Mouse (Mus musculus) neural tube, embryonic 13.5 days (tissue): Measurements from ENCODE around the gene Fbxo5. TPM values are rescaled to one million over a fixed set of nuclear protein-coding genes. Genes with fewer than 3 reads are reported as not detected.

Experiments
- ATAC-seq: fragments of 200-750 bp; cut with Nextera tagmentation; 2 replicates; pipeline ENCODE4 v1.8.0; 2017; ENCODE audit warnings: low read depth, mild to moderate bottlenecking, moderate TSS enrichment, moderate library complexity
- H3K27ac ChIP-seq: fragments of 300-500 bp; sonication (generic); replicated peaks from 2 replicates; pipeline ENCODE4 v1.5.1; 2015; ENCODE audit warnings: moderate library complexity, mild to moderate bottlenecking, inconsistent platforms
- H3K27me3 ChIP-seq: fragments of 300-500 bp; sonication (generic); 2 replicates; pipeline ENCODE4 v1.6.1; 2015; ENCODE audit warnings: mild to moderate bottlenecking, inconsistent platforms
- H3K36me3 ChIP-seq: fragments of 300-500 bp; sonication (generic); 2 replicates; pipeline ENCODE4 v1.6.1; 2015; ENCODE audit warnings: mild to moderate bottlenecking, inconsistent platforms
- H3K4me1 ChIP-seq: fragments of 300-500 bp; sonication (generic); replicated peaks from 2 replicates; pipeline ENCODE4 v1.6.1; 2015; ENCODE audit warnings: inconsistent platforms
- H3K4me2 ChIP-seq: fragments of 300-500 bp; sonication (generic); 2 replicates; pipeline ENCODE4 v1.6.1; 2015; ENCODE audit warnings: inconsistent platforms, mild to moderate bottlenecking, moderate library complexity
- H3K4me3 ChIP-seq: fragments of 300-500 bp; sonication (generic); 2 replicates; pipeline ENCODE4 v1.5.1; 2015; ENCODE audit warnings: mild to moderate bottlenecking, inconsistent platforms
- H3K9ac ChIP-seq: fragments of 300-500 bp; sonication (generic); 2 replicates; pipeline ENCODE4 v1.6.1; 2015; ENCODE audit warnings: moderate library complexity, mild to moderate bottlenecking, inconsistent platforms
- H3K9me3 ChIP-seq: fragments of 300-500 bp; sonication (generic); 2 replicates; pipeline ENCODE4 v1.6.1; 2016; ENCODE audit warnings: inconsistent platforms
- WGBS: fragments of 180-500 bp; shearing (Covaris S2); methylation state at CpG from one replicate; pipeline ENCODE4 v1.1.7; 2015; 5-methylcytosine and 5-hydroxymethylcytosine counted together
- polyA plus RNA-seq: library from polyadenylated mRNA; unstranded; fragments of >200 nt; fragmentation: Nextera tagmentation; extraction: Ambion mirVana; gene quantifications from 2 replicates; pipeline ENCODE4 v1.2.1, GENCODE M21; 2015

The Fbxo5 gene
- polyA plus RNA-seq, 1 experiment from 2014 or later: 12.5 TPM

GRCm38 (mm10) chr10:5807683-5808082, 2.3 kb upstream of the Fbxo5 start:
- 90% methylated on average over 2 of the region's 2 CpGs for WGBS
- Histone ChIP-seq H3K27ac (no peak overlapping the region), H3K9ac (no peak overlapping the region), H3K4me1 (peaks cover 28% of the 10 kb centered on the region), H3K36me3 (peaks cover 13% of the 10 kb centered on the region), H3K4me2 (no peak overlapping the region), H3K4me3 (no peak overlapping the region), H3K27me3 (no peaks in the 10 kb centered on the region), H3K9me3 (no peaks in the 10 kb centered on the region)
- ATAC-seq: no peak

- H3K4me2 ChIP-seq: no peak overlapping the region
- ATAC-seq: no peak
- H3K9ac ChIP-seq: no peak overlapping the region
- H3K27me3 ChIP-seq: no peaks in the 10 kb centered on the region
- no peak overlapping the region for H3K27ac ChIP-seq
- peaks cover 35% of the 10 kb centered on the region for H3K4me1 ChIP-seq
- H3K36me3 ChIP-seq: peaks cover 9% of the 10 kb centered on the region
- no peaks in the 10 kb centered on the region for H3K9me3 ChIP-seq
- 95% methylated on average over 4 of the region's 4 CpGs for WGBS
- H3K4me3 ChIP-seq: no peak overlapping the region
Observed at GRCm38 (mm10) chr10:5806996-5807395, 1.6 kb upstream of the Fbxo5 start.

GRCm38 (mm10) chr10:5806416-5806815, 1.0 kb upstream of the Fbxo5 start:
- Histone ChIP-seq H3K27ac (peak overlapping the region; percentile 89), H3K27me3 (no peaks in the 10 kb centered on the region), H3K4me1 (peaks cover 38% of the 10 kb centered on the region), H3K9ac (peak overlapping the region; percentile 63), H3K4me2 (peak overlapping the region; percentile 60), H3K4me3 (peak overlapping the region; percentile 69), H3K36me3 (peaks cover 9% of the 10 kb centered on the region), H3K9me3 (no peaks in the 10 kb centered on the region)
- 0 out of 2 replicates have a peak, but pooled peaks have one; percentile 2 for ATAC-seq
- WGBS: 23% methylated on average over 8 of the region's 8 CpGs

- WGBS: under 1% methylated on average over 43 of the region's 43 CpGs
- no peaks in the 10 kb centered on the region for H3K27me3 ChIP-seq
- peak; percentile 96 for ATAC-seq
Observed at GRCm38 (mm10) chr10:5805731-5806307, 419 bp upstream of the Fbxo5 start.

GRCm38 (mm10) chr10:5804691-5805156, 676 bp downstream of the Fbxo5 start:
- WGBS: under 1% methylated on average over 24 of the region's 24 CpGs
- Histone ChIP-seq H3K4me1 (peaks cover 38% of the 10 kb centered on the region), H3K9me3 (no peaks in the 10 kb centered on the region), H3K27ac (no peak overlapping the region), H3K27me3 (no peaks in the 10 kb centered on the region), H3K4me3 (peak overlapping the region; percentile 69), H3K9ac (peak overlapping the region; percentile 55), H3K36me3 (peaks cover 24% of the 10 kb centered on the region), H3K4me2 (peak overlapping the region; percentile 99)
- peak; percentile 52 for ATAC-seq

More at GRCm38 (mm10) chr10:5805731-5806307, 419 bp upstream of the Fbxo5 start:
- Histone ChIP-seq H3K4me2 (peak overlapping the region; percentile 60), H3K9ac (peak overlapping the region; percentile 63), H3K36me3 (peaks cover 15% of the 10 kb centered on the region), H3K4me3 (peak overlapping the region; percentile 69), H3K9me3 (no peaks in the 10 kb centered on the region), H3K27ac (peak overlapping the region; percentile 89), H3K4me1 (peaks cover 38% of the 10 kb centered on the region)

- whole genome bisulfite sequencing: 5% methylated on average over 1 of the region's 1 CpGs
- no peak for ATAC-seq
- Histone ChIP-seq H3K27ac (no peak overlapping the region), H3K4me1 (peaks cover 38% of the 10 kb centered on the region), H3K9me3 (no peaks in the 10 kb centered on the region), H3K4me3 (peak overlapping the region; percentile 69), H3K27me3 (no peaks in the 10 kb centered on the region), H3K4me2 (peak overlapping the region; percentile 99), H3K9ac (peak overlapping the region; percentile 43), H3K36me3 (peaks cover 27% of the 10 kb centered on the region)
Observed at GRCm38 (mm10) chr10:5803739-5804138, 1.7 kb downstream of the Fbxo5 start.

- Histone ChIP-seq H3K4me1 (peaks cover 38% of the 10 kb centered on the region), H3K4me3 (peak overlapping the region; percentile 69), H3K27ac (no peak overlapping the region), H3K4me2 (peak overlapping the region; percentile 99), H3K27me3 (no peaks in the 10 kb centered on the region), H3K36me3 (peaks cover 36% of the 10 kb centered on the region), H3K9me3 (no peaks in the 10 kb centered on the region), H3K9ac (no peak overlapping the region)
- no peak for ATAC-seq
- WGBS: 40% methylated on average over 6 of the region's 6 CpGs
Observed at GRCm38 (mm10) chr10:5802866-5803265, 2.5 kb downstream of the Fbxo5 start.

- no peak for ATAC-seq
- no peak overlapping the region for H3K4me2 ChIP-seq
- H3K27me3 ChIP-seq: no peaks in the 10 kb centered on the region
- H3K4me3 ChIP-seq: no peak overlapping the region
- H3K4me1 ChIP-seq: peaks cover 34% of the 10 kb centered on the region
- no peak overlapping the region for H3K27ac ChIP-seq
- H3K9me3 ChIP-seq: no peaks in the 10 kb centered on the region
- peaks cover 42% of the 10 kb centered on the region for H3K36me3 ChIP-seq
- no peak overlapping the region for H3K9ac ChIP-seq
- WGBS: 93% methylated on average over 1 of the region's 1 CpGs
Observed at GRCm38 (mm10) chr10:5800490-5800889, 4.9 kb downstream of the Fbxo5 start.

- whole genome bisulfite sequencing: 84% methylated on average over 4 of the region's 4 CpGs
- ATAC-seq: no peak
- H3K9ac ChIP-seq: no peak overlapping the region
- H3K27ac ChIP-seq: no peak overlapping the region
- H3K4me1 ChIP-seq: peaks cover 14% of the 10 kb centered on the region
- peaks cover 42% of the 10 kb centered on the region for H3K36me3 ChIP-seq
- H3K4me3 ChIP-seq: no peak overlapping the region
- no peaks in the 10 kb centered on the region for H3K27me3 ChIP-seq
- no peak overlapping the region for H3K4me2 ChIP-seq
- no peaks in the 10 kb centered on the region for H3K9me3 ChIP-seq
Observed at GRCm38 (mm10) chr10:5798069-5798468, 7.3 kb downstream of the Fbxo5 start.

- H3K4me3 ChIP-seq: no peak overlapping the region
- no peak overlapping the region for H3K27ac ChIP-seq
- WGBS: 19% methylated on average over 12 of the region's 12 CpGs
- no peak overlapping the region for H3K9ac ChIP-seq
- H3K4me2 ChIP-seq: no peak overlapping the region
- ATAC-seq: no peak
- no peaks in the 10 kb centered on the region for H3K9me3 ChIP-seq
- H3K36me3 ChIP-seq: no peaks in the 10 kb centered on the region
- no peaks in the 10 kb centered on the region for H3K27me3 ChIP-seq
- no peaks in the 10 kb centered on the region for H3K4me1 ChIP-seq
Observed at GRCm38 (mm10) chr10:5790657-5791056, 14.7 kb downstream of the Fbxo5 start.

GRCm38 (mm10) chr10:5786923-5787322, 18.5 kb downstream of the Fbxo5 start:
- Histone ChIP-seq H3K36me3 (no peaks in the 10 kb centered on the region), H3K27me3 (no peaks in the 10 kb centered on the region), H3K4me1 (no peaks in the 10 kb centered on the region), H3K9ac (no peak overlapping the region), H3K9me3 (no peaks in the 10 kb centered on the region), H3K27ac (no peak overlapping the region), H3K4me2 (no peak overlapping the region), H3K4me3 (no peak overlapping the region)
- ATAC-seq: no peak
- WGBS: 23% methylated on average over 4 of the region's 4 CpGs
